Mouse (Mus musculus): ENCODE results near the gene Hspb7.

DNA sequence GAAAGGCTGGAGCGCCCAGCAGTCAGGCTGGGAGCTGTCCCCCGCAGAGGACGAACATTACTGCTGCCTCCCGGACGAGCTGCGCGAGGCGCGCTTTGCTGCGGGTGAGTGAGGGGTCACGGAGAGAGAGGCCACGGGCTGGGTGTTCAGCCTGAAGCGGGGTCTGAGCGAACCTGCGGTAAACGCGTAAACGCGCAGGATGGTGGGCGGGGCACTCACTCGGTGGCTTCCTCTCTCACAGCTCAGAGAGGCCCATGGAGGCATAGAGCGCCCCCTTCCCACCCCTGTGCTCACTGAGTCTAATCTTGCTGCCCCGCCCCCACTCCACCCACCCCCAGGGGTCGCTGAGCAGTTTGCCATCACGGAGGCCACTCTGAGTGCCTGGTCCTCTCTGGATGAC is 38.2 kb upstream of the Hspb7 start:
- TF ChIP-seq CTCF (IDR thresholded peaks at IDR 0.05; ENCODE audit: extremely low read depth, insufficient read depth, low read length) = no peak
- TF ChIP-seq POLR2A (IDR thresholded peaks at IDR 0.05; ENCODE audit: extremely low read depth, insufficient read depth, low read length) = no peak
